Mouse (Mus musculus): ENCODE results near the gene Fam131a.
"Not testable (repeated sequence)": the region's sequence is repeated elsewhere in the genome, so short reads cannot be mapped to it uniquely, and the experiment has no call there.

Fam131a gene

DNA sequence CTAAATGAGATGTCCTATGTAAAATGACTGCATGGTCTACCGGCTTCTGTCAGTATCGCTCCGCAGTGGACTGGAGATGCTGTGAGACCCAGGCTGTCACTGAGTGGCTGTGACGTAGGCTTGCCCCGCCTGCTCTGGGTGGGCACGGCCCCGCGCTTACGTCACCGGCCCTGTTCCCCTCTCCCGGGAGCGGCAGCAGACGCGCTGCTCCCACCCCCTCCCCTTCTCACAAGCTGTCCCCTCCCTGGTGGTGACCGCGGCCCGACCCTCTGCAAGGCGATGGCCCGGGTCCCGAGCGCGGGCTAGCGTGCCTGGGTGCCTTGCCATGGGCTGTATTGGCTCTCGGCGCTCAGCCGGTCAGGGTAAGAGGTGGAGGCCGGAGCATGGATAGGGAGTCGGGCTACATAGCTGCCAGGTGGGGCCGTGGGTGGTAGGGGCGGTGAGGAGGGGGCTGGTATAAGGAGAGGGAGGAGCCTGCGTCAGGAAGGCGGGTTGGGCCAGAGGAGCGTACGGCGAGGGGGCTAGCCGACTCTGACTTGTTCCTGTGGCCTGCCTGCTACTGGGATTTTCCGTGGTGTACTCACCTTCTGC, at the start of gene Fam131a:
Gene Fam131a (plus strand): TSS at position 131 of the 591 bp plus-strand sequence.
- peak; percentile 86 to 96 for DNase-seq (ENCODE audit: low spot score in 2 of 2)

DNA sequence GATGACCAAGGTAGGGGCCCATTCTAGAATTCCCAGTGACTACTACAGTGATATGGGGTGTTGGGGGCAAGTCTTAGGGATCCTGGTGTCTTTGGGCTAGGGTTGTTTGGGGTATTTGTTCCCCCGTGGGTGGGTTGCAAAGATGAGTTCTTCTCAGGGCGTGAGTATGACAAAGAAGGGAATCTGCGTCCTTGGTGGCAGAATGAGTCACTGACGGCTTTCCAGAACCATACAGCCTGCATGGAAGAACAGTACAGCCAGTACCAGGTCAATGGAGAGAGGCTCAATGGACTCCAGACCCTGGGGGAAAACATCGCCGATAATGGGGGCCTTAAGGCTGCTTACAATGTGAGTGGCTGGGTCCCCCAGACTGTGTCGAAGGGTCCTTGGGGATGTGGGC, 49.1 kb upstream of the Fam131a start:
- DNase-seq (ENCODE audit: low spot score in 2 of 2) = no peak

DNA sequence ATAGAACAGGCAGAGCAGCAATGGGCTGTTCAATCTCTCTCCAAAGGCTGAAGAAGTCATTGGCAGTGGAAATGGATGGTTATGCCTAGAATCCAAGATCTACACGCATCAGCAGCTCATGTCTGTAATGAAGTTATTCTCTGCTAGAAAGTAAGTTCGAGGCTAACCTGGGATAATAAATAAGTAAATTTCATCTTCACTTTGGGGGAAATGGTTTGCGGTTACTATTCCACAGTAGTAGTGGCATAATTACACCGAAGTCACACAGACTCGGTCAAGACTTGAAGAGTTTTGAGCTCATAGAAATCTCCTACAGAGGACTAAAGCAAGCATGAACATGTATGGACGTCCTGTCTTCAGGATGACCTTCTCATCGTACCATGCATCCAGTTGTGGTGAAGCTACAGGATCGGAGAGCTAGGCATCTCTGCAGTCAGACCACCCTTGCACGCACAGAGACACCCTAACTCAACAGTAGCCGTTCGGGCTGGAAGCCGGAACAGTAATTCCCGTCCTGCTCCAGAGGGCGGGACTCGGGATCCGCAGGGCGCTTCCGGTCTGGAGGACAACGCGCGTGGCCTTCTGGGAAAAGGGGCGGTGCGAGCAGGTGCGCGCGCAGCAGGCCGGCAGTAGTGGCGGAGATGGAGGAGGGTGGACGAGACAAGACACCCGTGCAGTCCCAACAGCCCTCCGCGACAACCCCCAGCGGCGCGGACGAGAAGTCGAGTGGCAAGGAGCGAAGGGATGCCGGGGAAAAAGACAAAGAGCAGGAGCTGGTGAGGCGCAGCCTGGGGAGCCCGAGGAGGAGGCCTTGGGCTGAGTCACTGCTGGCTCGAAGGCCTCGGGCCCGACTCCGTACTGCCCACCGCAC, 41.7 kb upstream of the Fam131a start, which contains the start of gene Psmd2:
Gene Psmd2 (plus strand): TSS at position 577 of the 871 bp plus-strand sequence.
- peak; percentile 79 to 95 for DNase-seq (ENCODE audit: low spot score in 2 of 2)

DNA sequence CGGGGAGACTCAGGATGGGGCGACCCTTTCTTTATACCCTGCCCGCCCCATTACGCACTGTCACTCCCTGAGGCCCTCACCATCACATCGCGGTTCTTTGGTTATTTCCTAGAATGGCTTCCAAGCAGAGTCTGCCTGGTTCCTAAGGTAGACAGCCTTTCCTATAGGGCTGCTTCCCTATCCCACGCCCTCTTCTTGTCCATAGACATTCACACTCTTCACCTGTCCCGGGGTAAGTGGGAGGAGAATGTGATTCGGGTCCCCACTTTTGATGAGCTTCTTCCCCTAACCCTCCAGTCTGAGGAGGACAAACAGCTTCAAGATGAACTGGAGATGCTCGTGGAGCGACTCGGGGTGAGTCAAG, 41.1 kb upstream of the Fam131a start:
- DNase-seq (ENCODE audit: low spot score in 2 of 2) = no peak

DNA sequence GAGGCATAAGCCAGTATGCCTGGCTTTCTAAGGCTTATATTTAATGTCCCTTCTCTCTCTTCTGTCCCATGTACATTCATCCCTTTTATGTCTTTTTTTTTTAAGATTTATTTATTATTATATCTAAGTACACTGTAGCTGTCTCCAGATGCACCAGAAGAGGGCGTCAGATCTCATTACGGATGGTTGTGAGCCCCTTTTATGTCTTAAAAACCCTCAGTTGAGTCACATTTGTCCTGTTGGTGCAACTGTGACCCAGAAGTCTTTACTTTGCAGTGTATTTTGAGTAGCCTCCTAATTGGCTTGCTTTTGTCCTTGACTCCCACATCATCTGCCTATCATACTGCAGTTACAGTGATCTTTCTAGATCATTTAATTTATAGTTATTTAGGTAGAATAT, 39.7 kb upstream of the Fam131a start:
- no peak for DNase-seq (ENCODE audit: low spot score in 2 of 2)

DNA sequence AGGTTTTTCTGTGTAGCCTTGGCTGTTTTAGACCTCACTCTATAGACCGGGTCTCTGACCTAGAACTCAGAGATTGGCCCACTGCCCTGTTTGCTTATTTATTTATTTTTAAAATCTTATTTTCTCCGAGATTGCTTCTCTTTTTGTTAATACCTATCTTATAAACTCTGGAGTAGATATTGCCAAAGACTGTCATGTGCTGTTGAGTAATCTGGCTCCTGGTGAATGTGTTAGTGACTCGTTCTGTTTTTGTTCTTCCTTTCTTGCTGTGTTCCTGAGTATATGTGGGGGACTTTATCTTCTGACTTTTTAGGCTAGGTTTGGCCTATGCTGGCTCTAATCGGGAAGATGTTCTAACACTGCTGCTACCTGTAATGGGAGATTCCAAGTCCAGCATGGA, 35.4 kb upstream of the Fam131a start:
- no peak for DNase-seq (ENCODE audit: low spot score in 2 of 2)

DNA sequence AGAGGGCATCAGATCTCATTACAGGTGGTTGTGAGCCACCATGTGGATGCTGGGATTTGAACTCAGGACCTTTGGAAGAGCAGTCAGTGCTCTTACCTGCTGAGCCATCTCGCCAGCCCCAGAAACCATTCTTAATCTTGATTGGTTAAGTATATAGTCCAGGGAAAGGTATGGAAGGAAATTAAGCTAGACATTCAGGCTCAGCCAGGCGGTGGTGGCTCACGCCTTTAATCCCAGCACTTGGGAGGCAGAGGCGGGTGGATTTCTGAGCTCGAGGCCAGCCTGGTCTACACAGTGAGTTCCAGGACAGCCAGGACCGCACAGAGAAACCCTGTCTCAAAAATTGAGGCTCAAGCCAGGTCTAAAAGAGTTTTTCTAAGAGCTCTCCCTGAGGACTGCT, 25.0 kb upstream of the Fam131a start, which contains the start of gene Eif4g1:
Gene Eif4g1 (plus strand): TSS at position 301 of the 400 bp plus-strand sequence.
- DNase-seq (ENCODE audit: low spot score in 2 of 2) = not testable (repeated sequence)

DNA sequence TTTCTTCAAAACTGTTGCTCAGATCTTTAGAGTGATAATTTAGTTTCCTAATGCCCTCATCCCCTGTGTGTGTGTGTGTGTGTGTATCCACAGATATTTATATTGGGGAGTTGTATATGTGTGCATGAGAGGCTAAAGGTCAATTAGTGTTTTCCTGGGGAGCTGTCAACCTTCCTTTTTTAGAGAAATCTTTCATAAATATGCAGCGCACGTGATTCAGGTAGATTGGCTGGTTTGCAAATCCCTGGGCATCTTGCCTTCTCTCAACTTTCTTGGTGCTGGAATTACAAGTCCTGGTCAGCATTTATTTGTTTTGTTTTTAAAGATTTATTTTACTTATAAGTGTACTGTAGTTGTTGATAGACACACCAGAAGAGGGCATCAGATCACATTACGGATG, 22.8 kb upstream of the Fam131a start:
- DNase-seq (ENCODE audit: low spot score in 2 of 2) = no peak

DNA sequence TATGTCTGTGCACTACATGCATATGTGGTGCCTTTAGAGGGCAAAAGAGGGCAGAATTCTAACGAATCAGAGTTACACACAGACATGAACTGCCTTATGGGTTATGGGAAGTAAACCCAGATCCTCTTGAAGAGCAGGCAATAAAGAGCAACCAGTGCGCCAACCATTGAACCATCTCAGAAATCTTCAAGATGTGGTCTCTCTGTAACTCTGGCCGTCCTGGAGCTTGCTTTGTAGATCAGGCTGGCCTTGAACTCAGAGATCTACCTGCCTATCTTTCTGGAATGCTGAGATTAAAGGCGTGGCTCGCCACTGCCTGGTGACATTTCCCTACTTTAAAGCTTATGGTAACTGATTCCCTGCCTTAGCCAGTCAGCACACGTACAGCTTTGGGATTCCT, 21.2 kb upstream of the Fam131a start:
- DNase-seq (ENCODE audit: low spot score in 2 of 2) = no peak

DNA sequence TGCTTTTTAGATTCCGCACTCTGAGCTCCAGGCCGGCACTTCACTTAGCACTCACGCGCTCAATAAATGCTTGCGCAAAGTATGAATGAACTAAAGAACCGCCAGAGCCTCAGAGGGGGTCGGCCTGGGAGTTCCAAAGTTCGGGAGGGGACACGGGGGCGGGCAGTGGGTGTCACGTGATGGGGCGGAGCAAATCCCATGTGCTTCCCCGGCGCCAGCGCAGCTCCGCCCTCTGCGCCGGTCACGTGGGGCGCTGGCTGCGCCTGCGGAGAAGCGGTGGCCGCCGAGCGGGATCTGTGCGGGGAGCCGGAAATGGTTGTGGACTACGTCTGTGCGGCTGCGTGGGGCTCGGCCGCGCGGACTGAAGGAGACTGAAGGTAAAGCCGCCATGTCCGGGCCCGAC, 20.5 kb upstream of the Fam131a start:
- peak; percentile 92 to 96 for DNase-seq (ENCODE audit: low spot score in 2 of 2)

DNA sequence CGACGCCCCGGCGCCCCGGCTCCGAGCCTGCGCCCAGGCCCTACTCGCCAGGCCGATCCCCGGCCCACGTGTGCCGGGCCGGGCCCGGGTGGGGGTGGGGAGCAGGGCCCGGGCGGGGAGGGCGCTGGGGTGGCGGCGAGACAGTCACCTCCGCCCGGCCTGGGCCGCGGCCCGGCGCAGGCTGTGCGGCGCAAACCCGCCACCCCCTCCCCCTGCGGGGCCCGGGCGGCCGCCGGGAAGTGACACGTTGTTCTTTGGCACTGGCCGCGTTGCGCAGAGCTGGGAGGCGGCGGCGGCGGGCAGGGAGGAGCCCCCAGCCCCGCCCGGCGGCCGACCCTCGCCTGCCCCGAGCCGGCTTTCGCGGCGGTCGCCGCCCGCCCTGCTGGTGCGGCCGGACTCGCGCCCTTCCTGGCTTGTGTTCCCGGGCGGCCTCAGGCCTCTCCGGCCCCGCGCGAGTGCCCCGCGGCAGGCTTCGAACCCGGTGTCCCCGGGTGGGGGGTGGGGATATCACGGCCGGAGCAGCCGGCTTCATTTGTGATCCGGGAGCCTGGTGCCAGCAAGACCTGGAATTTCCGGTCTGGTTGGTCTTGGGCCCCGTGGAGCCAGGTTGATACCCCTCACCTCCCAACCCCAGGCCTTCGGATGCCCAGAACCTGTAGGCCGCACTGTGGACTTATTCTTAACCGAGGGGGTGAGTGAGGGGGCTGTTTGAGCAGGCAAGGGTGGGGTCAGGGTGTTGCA, 19.9 kb upstream of the Fam131a start:
- no peak for DNase-seq (ENCODE audit: low spot score in 2 of 2)

DNA sequence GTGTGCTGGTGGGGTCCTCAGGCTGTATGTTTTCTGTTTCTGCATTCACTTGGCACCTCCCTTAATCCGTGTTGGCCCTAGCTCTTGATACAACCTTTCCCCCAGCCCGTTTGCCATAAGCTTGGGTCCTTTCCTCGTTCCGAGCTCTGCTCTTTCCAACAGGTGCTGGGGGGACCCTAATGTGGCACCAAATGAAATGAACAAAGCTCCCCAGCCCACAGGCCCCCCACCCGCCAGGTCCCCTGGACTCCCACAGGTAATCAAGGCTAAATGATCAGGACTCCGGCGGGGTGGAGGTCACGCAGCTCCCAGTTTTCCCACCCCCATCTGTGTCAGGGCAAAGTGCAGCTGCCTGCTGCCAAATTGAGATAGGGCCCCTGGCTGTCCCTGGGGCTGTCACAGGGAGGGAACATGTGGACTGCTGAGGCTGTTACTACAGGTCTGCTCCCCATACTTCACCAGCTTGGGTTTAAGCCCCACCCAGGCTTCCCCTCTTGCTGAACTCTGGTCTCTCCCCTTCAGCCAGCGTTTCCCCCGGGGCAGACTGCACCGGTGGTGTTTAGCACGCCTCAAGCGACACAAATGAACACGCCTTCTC, 19.2 kb upstream of the Fam131a start:
- DNase-seq (ENCODE audit: low spot score in 2 of 2) = no peak

DNA sequence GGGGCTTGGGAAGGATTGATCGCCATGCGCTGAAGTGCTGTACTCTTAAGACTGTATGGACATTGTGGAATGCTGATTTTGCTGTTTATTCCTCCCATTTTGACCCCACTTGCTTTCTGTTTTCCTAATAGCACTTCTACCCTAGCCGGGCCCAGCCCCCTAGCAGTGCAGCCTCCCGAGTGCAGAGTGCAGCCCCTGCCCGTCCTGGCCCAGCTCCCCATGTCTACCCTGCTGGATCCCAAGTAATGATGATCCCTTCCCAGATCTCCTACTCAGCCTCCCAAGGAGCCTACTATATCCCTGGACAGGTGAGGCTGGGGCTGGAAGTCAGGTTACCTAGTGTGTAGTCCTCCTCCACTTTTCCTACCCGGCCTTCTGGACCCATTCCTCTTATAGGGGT, 17.8 kb upstream of the Fam131a start:
- DNase-seq (ENCODE audit: low spot score in 2 of 2) = no peak

DNA sequence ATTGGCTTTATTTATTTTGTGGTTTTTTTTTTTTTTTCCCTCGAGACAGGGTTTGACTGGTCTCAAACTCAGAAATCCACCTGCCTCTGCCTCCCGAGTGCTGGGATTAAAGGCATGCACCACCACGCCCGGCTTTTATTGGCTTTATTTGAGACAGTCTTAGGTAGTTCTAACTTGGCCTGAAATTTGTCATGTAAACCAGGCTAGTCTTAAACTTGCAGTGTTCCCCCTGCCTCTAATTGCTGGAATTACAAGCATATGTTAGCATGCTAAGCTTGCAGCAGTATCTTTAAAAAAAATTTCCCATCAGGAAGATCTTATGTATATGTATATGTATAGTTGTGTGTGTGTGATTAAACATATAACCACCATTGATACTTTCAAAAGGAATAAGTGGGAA, 16.3 kb upstream of the Fam131a start:
- no peak for DNase-seq (ENCODE audit: low spot score in 2 of 2)

DNA sequence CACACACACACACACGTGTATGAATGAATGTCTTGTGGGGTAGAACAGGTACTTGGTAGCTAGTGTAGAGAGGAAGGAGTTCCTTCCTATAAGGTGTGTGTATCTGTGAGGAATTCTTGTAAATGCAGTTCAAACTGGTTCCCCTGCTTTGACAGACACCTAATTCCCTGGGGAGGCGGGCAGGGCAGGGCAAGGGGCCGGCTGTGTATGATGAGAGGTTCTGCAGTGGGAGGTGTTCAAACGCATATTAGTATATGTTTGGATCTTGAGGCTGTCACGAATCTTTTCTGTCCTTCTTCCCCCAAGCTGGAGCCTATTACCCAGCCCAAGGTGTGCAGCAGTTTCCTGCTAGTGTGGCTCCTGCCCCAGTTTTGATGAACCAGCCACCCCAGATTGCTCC, 15.7 kb upstream of the Fam131a start:
- DNase-seq (ENCODE audit: low spot score in 2 of 2) = no peak

DNA sequence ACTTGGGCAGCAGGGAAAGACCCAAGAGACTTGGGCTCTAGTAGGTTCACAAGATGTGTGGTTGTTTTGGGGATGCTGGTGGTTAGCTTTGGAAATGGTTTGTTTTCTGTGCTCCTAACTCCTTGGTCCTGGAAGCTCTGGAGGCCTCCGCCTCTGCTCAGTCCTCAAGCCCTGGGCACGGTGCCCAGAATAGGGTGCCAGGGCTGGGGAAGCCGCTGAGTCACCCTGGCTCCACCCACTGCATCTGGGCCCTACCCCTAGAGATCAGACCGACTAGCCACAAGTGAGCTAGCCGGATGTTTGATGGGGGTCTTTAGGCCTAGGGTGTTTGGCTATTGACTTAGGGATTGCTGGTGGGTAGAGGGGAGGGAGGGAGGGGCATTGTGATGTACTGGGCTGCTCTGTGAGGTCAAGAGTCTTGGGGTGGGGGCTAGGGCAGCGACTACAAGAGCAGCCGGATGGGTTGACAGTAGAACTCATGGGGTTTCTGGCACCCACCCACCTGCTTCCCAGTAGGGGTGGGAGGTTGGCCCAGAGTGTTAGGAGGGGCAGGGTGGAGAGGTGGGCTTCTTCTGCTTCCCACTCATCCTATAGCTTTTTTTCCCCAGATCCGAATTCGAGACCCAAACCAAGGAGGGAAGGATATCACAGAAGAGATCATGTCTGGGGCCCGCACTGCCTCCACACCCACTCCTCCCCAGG, 14.9 kb upstream of the Fam131a start:
- DNase-seq (ENCODE audit: low spot score in 2 of 2) = peak in 1 of 2 experiments; percentile 81

DNA sequence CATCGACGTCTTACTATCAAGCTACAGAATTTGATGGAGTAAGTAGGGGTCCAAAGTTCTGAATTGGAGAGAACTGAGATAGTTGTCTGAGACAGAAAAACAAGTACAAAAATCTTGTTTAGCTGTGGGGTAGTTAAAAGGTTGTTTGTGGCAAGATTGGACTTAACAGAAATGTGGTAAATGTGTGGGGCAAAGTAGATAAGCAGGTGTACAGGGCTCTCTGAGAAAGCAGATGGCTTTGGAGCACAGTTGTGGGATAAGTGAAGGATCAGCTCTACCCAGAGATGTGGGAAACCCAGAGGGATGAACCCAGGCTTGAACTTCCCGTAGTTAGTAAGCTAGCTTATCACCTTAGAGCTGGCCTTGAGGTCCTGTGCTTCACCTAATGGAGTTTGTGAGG, 2.3 kb upstream of the Fam131a start:
- DNase-seq (ENCODE audit: low spot score in 2 of 2) = no peak

DNA sequence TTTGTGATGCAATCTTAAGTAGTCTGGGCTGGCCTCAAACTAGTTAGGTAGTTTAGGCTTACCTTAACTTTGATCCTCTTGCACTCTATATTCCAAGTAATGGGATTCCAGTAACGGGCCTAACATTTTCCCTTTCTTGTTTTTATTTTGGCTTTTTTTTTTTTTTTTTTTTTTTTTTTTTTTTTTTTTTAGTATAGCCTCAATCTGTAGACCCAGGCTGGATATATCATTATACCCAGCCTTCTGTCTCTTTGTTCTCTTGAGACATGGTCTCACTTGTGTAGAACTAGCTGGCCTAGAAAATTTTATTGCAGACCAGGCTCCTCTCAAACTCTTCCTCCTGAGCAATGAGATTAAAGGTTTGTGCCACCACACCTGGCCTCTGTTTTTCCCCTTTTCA, 1.4 kb upstream of the Fam131a start:
- DNase-seq (ENCODE audit: low spot score in 2 of 2) = no peak

DNA sequence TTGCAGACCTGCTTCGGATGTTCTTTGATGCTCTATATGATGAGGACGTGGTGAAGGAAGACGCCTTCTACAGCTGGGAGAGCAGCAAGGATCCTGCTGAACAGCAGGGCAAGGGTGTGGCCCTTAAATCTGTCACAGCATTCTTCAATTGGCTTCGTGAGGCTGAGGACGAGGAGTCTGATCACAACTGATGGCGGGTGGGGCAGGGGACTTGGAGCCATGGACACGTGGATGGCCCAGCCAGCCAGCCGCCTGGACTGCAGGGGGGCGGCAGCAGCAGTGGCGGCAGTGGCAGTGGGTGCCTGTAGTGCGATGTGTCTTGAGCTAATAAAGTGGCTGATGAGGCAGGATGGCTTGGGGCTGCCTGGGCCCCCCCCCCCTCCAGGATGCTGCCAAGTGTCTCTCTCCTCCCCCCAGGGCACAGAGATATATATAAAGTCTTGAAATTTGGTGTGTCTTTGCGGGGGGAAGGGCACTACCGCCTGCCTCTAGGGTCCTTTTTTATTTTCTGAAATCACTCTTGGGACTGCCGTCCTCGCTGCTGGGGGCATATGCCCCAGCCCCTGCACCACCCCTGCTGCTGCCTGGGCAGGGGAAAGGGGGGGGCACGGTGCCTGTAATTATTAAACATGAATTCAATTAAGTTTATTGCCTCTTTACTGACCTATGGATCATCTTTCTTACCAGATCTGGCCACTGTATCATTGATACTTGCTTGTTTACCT, 638 bp upstream of the Fam131a start:
- no peak for DNase-seq (ENCODE audit: low spot score in 2 of 2)

DNA sequence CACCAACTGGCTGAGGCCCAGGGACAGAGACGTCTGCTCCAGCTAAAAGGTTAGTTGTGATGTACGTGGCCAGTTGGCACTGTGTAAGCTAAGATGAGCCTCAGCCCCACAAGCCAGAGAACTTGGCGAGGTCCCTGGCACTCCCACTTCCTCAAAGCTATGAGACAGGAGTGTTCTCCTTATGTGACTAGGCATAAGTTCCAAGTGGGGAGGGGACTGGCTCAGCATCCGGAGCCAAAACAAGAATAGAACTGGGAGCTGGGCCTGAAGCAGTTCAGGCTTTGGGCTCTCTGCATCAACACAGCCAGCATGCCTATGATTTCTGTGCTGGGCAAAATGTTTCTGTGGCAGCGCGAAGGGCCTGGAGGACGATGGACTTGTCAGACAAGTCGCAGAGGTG, 1.7 kb downstream of the Fam131a start:
- DNase-seq (ENCODE audit: low spot score in 2 of 2) = peak in 1 of 2 experiments; percentile 89
